Mouse (Mus musculus) liver, adult 2 months (tissue): ENCODE measurements at regions not wholly inside any gene's neighbourhood (a gene's known extent, or its start where the extent isn't known, plus 50 kb on each side); places are given as distances from the start of the nearest gene placed in this dataset.
"Not testable (repeated sequence)": the region's sequence is repeated elsewhere in the genome, so short reads cannot be mapped to it uniquely, and the experiment has no call there.

Source experiments
- DNase-seq: peaks from one replicate; pipeline ENCODE4 v3.0.0-alpha.2; 2011; ENCODE audit warnings: low read depth, low spot score; ENCODE audit errors: extremely low read depth
- H3K27ac ChIP-seq: fragments of 200-500 bp; replicated peaks from 2 replicates; pipeline ENCODE4 v1.5.1; 2012; ENCODE audit warnings: low read depth, mild to moderate bottlenecking, control low read depth, inconsistent platforms, low read length; ENCODE audit not compliant: insufficient read depth
- H3K27me3 ChIP-seq: fragments of 200-500 bp; 2 replicates; pipeline ENCODE4 v1.6.1; 2012; ENCODE audit warnings: mild to moderate bottlenecking, moderate library complexity, low read length, inconsistent platforms; ENCODE audit not compliant: control insufficient read depth, insufficient read depth
- H3K36me3 ChIP-seq: fragments of 200-500 bp; 2 replicates; pipeline ENCODE4 v1.6.1; 2012; ENCODE audit warnings: low read length, inconsistent platforms; ENCODE audit not compliant: control insufficient read depth, insufficient read depth
- H3K4me1 ChIP-seq: fragments of 200-500 bp; 2 replicates; pipeline ENCODE4 v1.6.1; 2011; ENCODE audit warnings: low read length; ENCODE audit not compliant: control insufficient read depth, insufficient read depth
- H3K4me3 ChIP-seq: fragments of 200-500 bp; 2 replicates; pipeline ENCODE4 v1.5.1; 2011; ENCODE audit warnings: low read depth, mild to moderate bottlenecking, control low read depth, low read length, moderate library complexity; ENCODE audit not compliant: insufficient read depth
- H3K79me2 ChIP-seq: fragments of 200-500 bp; 2 replicates; pipeline ENCODE4 v1.6.1; 2012; ENCODE audit warnings: inconsistent platforms, mild to moderate bottlenecking, low read length, moderate library complexity; ENCODE audit not compliant: control insufficient read depth, insufficient read depth
- H3K9ac ChIP-seq: fragments of 200-500 bp; 2 replicates; pipeline ENCODE4 v1.6.1; 2012; ENCODE audit warnings: low read depth, mild to moderate bottlenecking, control low read depth, inconsistent platforms, low read length
- CTCF ChIP-seq: fragments of 200-500 bp; IDR thresholded peaks from 2 replicates; pipeline ENCODE4 v1.5.1; 2011; ENCODE audit warnings: low read depth, low read length, control low read depth
- POLR2A ChIP-seq: fragments of 200-500 bp; IDR thresholded peaks from 2 replicates; pipeline ENCODE4 v1.6.1; 2011; ENCODE audit warnings: low read length, control low read depth; ENCODE audit not compliant: insufficient read depth; ENCODE audit errors: extremely low read depth
- WGBS: fragments of 180-500 bp; shearing (Covaris S2); methylation state at CpG from one replicate; pipeline ENCODE4 v1.1.7; 2018; 5-methylcytosine and 5-hydroxymethylcytosine counted together

DNA sequence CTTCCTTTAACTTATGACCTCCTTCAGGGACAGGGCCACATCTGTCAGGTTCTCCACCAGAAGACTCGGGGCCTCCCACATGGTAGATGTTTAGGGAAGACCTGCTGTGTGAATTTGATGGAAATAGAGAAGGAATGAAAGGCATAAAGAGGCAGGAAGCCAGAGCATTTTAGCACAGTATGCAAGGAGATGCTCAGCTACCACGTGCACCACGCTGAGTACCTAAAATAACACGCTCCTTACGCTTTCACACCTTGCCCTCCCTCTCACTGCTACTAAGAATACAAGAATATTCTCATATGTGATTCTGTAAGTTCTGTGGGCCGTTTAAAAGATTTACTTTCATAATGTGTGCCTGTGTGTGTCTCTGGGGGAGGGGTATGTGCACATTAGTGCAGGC, 284.8 kb upstream of the Ercc4 start:
- Histone ChIP-seq H3K4me3 (no peak overlapping the region), H3K27ac (no peak overlapping the region), H3K79me2 (no peaks in the 10 kb centered on the region), H3K9ac (no peak overlapping the region), H3K27me3 (no peaks in the 10 kb centered on the region), H3K36me3 (no peaks in the 10 kb centered on the region), H3K4me1 (no peaks in the 10 kb centered on the region)
- 82% methylated on average over 6 of the region's 6 CpGs for WGBS
- TF ChIP-seq CTCF, result no peak
- no peak for TF ChIP-seq POLR2A
- DNase-seq, result no peak

DNA sequence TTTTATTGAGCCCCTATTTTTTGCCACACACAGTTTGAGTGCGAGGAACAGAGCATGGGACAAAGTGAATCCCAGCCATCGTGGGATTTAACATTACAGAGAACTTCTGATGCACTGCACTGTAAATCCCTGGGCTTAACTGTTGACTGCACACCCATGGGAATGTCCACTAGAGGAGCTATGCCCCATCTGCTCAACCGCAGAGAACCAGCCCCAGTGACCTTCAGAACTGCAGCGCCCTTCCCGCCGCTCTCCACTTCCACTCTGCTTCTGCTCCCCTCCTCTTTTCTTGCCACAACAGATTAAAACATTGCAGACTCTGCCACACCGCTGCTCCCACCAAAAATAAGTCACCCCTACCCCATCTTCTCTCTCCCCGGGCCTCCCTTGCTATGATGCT, 283.3 kb upstream of the Ercc4 start:
- DNase-seq, result no peak
- 41% methylated on average over 8 of the region's 8 CpGs for WGBS

DNA sequence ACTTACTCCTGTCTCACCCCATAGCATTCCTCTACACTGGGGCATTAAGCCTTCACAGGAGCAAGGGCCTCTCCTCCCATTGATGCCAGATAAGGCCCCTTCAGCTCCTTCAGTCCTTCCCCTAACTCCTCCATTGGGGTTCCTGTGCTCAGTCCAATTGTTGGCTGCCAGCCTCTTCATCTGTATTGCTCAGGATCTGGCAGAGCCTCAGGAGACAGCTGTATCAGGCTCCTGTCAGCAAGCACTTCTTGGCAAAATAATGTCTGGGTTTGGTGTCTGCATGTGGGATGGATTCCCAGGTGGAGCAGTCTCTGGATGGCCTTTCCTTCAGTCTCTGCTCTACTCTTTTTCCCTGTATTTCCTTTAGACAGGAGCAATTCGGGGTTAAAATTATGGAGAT, 278.2 kb upstream of the Ercc4 start:
- 41% methylated on average over 1 of the region's 1 CpGs for WGBS
- H3K79me2 ChIP-seq, DNase-seq, H3K4me3 ChIP-seq, H3K9ac ChIP-seq, H3K4me1 ChIP-seq, H3K27me3 ChIP-seq, H3K36me3 ChIP-seq, H3K27ac ChIP-seq: not testable (repeated sequence)

More for the DNA sequence above, 283.3 kb upstream of the Ercc4 start:
- no peaks in the 10 kb centered on the region for H3K36me3 ChIP-seq
- H3K4me1 ChIP-seq, result no peaks in the 10 kb centered on the region
- H3K27me3 ChIP-seq, result no peaks in the 10 kb centered on the region
- H3K27ac ChIP-seq, result no peak overlapping the region
- H3K9ac ChIP-seq, result no peak overlapping the region
- H3K4me3 ChIP-seq, result no peak overlapping the region
- TF ChIP-seq CTCF (0 out of 2 replicates have a peak, but pooled peaks have one; percentile 7), POLR2A (no peak)
- no peaks in the 10 kb centered on the region for H3K79me2 ChIP-seq

DNA sequence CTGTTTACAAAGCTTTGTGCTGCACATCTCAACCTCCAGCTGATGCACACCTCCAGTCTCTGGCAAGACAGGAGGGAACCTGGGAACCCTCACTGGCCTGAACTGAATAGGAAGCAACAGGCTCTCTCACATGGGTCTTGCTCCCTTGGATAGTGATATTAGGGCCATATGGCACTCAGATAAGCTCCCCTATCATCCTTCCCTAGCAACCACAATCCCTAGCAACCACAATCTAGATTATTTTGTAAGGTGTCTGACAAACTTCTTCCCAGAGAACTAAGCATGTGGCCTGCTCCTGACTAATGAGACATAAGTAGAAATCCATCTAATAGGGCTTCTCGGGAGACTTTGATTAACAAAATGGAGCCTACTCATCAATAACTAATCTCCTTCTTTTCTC, 253.1 kb upstream of the Ercc4 start:
- WGBS, result 86% methylated on average over 1 of the region's 1 CpGs
- TF ChIP-seq POLR2A (no peak), CTCF (no peak)
- Histone ChIP-seq H3K4me1 (no peaks in the 10 kb centered on the region), H3K27me3 (no peaks in the 10 kb centered on the region), H3K9ac (no peak overlapping the region), H3K27ac (no peak overlapping the region), H3K4me3 (no peak overlapping the region), H3K79me2 (no peaks in the 10 kb centered on the region), H3K36me3 (no peaks in the 10 kb centered on the region)
- DNase-seq, result no peak

DNA sequence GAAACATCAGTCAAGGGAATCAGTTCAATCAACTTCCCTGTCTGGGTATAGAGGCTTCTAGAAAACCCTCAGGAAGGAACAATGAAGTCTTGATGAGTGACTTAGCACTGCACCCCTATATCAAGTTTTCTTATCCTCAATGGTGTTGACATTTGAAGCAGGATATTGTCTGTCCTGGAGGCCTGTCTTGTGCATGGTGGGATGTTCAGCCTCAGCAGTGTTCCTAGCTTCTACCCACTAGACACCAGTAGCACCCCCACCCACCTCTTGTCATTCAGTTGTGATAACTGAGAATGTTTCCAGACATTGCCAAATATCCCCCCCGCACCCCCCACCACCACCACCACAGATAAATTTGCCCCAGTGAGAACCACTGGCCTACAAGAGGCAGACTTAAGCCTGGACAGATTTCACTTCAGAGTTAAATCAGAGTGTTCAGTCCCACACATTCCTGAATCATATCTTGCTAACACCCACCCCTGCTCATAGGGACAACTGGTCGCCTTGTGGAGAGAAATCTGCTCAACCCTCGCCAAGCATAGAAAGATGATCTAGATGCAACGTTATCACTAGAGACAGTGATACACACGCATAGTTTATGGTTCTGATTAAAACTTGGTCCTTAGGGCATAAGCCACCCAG, 249.6 kb upstream of the Ercc4 start:
- H3K9ac ChIP-seq, result no peak overlapping the region
- no peaks in the 10 kb centered on the region for H3K79me2 ChIP-seq
- no peaks in the 10 kb centered on the region for H3K27me3 ChIP-seq
- no peak overlapping the region for H3K27ac ChIP-seq
- no peaks in the 10 kb centered on the region for H3K4me1 ChIP-seq
- WGBS, result 84% methylated on average over 5 of the region's 5 CpGs
- TF ChIP-seq POLR2A, result no peak
- no peak for TF ChIP-seq CTCF
- no peaks in the 10 kb centered on the region for H3K36me3 ChIP-seq
- no peak overlapping the region for H3K4me3 ChIP-seq
- DNase-seq, result no peak

DNA sequence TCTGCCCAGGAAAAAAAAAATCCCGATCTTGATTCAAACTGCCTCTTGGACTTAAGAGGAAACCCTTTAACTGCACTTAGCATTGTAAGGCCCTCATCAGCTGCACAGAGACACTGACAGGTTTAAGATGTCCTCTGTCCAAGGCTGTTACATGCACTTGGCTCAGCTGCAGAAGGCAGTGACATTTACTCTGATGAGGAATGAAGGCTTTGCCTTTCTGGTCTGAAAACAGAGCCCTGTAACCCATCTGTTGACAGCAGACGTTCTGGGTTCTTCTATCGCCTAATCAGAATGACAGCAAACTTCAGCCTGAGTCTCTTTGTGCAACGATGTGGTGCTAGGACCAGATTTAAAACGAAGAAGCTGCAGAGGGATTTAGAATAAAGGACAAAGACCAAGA, 246.9 kb upstream of the Ercc4 start:
- H3K27ac ChIP-seq, result no peak overlapping the region
- no peak for DNase-seq
- no peaks in the 10 kb centered on the region for H3K27me3 ChIP-seq
- 76% methylated on average over 5 of the region's 5 CpGs for WGBS
- H3K36me3 ChIP-seq, result no peaks in the 10 kb centered on the region
- H3K79me2 ChIP-seq, result no peaks in the 10 kb centered on the region
- no peaks in the 10 kb centered on the region for H3K4me1 ChIP-seq
- TF ChIP-seq CTCF (no peak), POLR2A (no peak)
- no peak overlapping the region for H3K4me3 ChIP-seq
- no peak overlapping the region for H3K9ac ChIP-seq

DNA sequence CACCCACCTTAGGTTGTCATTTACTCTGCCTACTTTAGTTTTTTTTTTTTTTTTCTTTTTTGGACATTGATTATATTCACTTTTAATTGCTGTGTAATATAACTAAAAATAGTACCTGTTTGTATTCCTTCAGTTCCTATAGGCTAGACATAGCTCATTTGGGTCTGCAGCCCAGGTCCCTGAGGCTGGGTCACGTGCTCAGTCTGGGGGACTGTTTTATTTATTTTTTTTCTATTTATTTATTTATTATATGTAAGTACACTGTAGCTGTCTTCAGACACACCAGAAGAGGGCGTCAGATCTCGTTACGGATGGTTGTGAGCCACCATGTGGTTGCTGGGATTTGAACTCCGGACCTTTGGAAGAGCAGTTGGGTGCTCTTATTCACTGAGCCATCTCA, 231.2 kb upstream of the Ercc4 start:
- WGBS, result 86% methylated on average over 5 of the region's 5 CpGs
- not testable (repeated sequence) for H3K4me3 ChIP-seq, H3K27ac ChIP-seq, H3K4me1 ChIP-seq, H3K36me3 ChIP-seq, H3K27me3 ChIP-seq, DNase-seq, H3K79me2 ChIP-seq, H3K9ac ChIP-seq
